Mouse (Mus musculus): ENCODE measurements at regions not wholly inside any gene's neighbourhood (a gene's known extent, or its start where the extent isn't known, plus 50 kb on each side); places are given as distances from the start of the nearest gene placed in this dataset.

DNA sequence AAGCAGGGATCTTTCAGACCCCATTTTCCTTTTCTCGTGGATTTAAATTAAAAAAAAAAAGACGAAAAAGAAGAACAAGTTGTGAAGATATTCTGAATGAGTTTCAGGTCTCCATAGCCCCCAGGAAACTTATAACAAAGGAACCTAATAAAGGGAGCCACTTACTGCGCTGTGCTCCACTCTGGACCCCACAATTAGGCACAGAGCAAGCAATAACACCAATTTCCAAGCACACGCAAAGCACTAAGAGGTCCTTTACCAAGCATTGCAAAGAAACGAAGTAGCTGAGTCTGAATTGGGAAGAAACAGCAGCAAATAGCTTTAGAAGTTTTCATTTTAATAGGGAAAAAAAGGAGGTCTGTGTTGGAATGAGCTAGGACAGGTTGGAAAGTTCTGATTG is 345.9 kb downstream of the Cylc2 start:
- no peak overlapping the region for H3ac ChIP-seq (ENCODE audit: control insufficient read depth, insufficient read length)

DNA sequence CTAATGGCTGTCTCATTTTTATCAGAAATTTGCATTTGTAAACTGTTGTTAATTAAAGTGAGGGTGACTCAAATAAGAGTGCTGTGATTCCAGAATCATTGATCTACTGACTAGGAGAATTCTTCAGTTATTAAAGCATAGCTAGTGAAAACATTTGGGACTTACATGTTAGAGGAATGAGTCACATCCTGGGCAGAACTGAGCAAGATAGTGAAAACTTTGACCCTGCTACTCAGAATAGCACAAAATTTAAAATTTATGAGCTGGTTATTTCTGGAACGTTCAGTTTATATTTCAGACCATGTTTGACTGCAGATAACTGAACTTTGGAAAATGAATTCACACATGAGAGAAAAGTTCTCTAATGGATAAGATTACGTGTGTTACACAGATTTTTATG is 360.0 kb downstream of the Cylc2 start:
- H3ac ChIP-seq (ENCODE audit: control insufficient read depth, insufficient read length) = no peak overlapping the region

More for the DNA sequence above, 345.9 kb downstream of the Cylc2 start:
- TF ChIP-seq MYOG (IDR thresholded peaks at IDR 0.05; ENCODE audit: control insufficient read depth in 1 of 3, insufficient read depth in 1 of 3, insufficient read length in 2 of 3, low read depth in 2 of 3) (no peak), SRF (IDR thresholded peaks at IDR 0.05; ENCODE audit: control insufficient read depth, insufficient read length, low read depth) (no peak), E2F4 (IDR thresholded peaks at IDR 0.05; ENCODE audit: insufficient read depth) (no peak), POLR2A (IDR thresholded peaks at IDR 0.05; ENCODE audit: insufficient read length, low read depth) (no peak), TCF3 (IDR thresholded peaks at IDR 0.05; ENCODE audit: insufficient read length, low read depth) (no peak), TCF12 (IDR thresholded peaks at IDR 0.05; ENCODE audit: insufficient read depth, poor library complexity, severe bottlenecking) (no peak)
- H3K36me3 ChIP-seq (ENCODE audit: control insufficient read depth, insufficient read depth) = no peaks in the 10 kb centered on the region
- no peaks in the 10 kb centered on the region for H3K27me3 ChIP-seq (ENCODE audit: control insufficient read depth, insufficient read depth, insufficient read length)
- no peaks in the 10 kb centered on the region for H3K79me2 ChIP-seq (ENCODE audit: control insufficient read depth, insufficient read depth)
- H3K4me3 ChIP-seq = no peak overlapping the region
- H3K4me2 ChIP-seq (ENCODE audit: low read depth) = no peak overlapping the region

GRCm38 (mm10) chr4:51594044-51594443 is 377.6 kb downstream of the Cylc2 start:
- peak; percentile 29 for TF ChIP-seq USF1 (IDR thresholded peaks at IDR 0.05; ENCODE audit: low read depth)
- TF ChIP-seq TCF3 (IDR thresholded peaks at IDR 0.05; ENCODE audit: insufficient read length, low read depth) = no peak
- no peak for TF ChIP-seq MAX (IDR thresholded peaks at IDR 0.05; ENCODE audit: low read depth)
- no peak for TF ChIP-seq MYOG (IDR thresholded peaks at IDR 0.05; ENCODE audit: control insufficient read depth in 1 of 3, insufficient read depth in 1 of 3, insufficient read length in 2 of 3, low read depth in 2 of 3)
- TF ChIP-seq SRF (IDR thresholded peaks at IDR 0.05; ENCODE audit: control insufficient read depth, insufficient read length, low read depth) = no peak
- TF ChIP-seq POLR2AphosphoS2 (IDR thresholded peaks at IDR 0.05; ENCODE audit: insufficient read length, low read depth) = no peak
- TF ChIP-seq REST (IDR thresholded peaks at IDR 0.05; ENCODE audit: insufficient read depth, insufficient read length) = no peak
- peak in 2 of 3 experiments; percentile 3 to 48 for TF ChIP-seq MYOD1 (IDR thresholded peaks at IDR 0.05; ENCODE audit: control insufficient read depth in 1 of 3, insufficient read length in 2 of 3, low read depth in 2 of 3)
- no peak for TF ChIP-seq E2F4 (IDR thresholded peaks at IDR 0.05; ENCODE audit: insufficient read depth)
- no peak for TF ChIP-seq POLR2A (IDR thresholded peaks at IDR 0.05; ENCODE audit: insufficient read length, low read depth)
- TF ChIP-seq CEBPB (IDR thresholded peaks at IDR 0.05; ENCODE audit: insufficient read depth, poor library complexity, severe bottlenecking) = 0 out of 2 replicates have a peak, but pooled peaks have one; percentile 29
- TF ChIP-seq TCF12 (IDR thresholded peaks at IDR 0.05; ENCODE audit: insufficient read depth, poor library complexity, severe bottlenecking) = peak; percentile 40
- no peak overlapping the region for H3ac ChIP-seq (ENCODE audit: control insufficient read depth, insufficient read length)
- no peak overlapping the region for H3K4me3 ChIP-seq
- no peaks in the 10 kb centered on the region for H3K79me2 ChIP-seq (ENCODE audit: control insufficient read depth, insufficient read depth)
- no peaks in the 10 kb centered on the region for H3K36me3 ChIP-seq (ENCODE audit: control insufficient read depth, insufficient read depth)
- peak overlapping the region; percentile 16 for H3K4me2 ChIP-seq (ENCODE audit: low read depth)
- no peaks in the 10 kb centered on the region for H3K27me3 ChIP-seq (ENCODE audit: control insufficient read depth, insufficient read depth, insufficient read length)

More for the DNA sequence above, 360.0 kb downstream of the Cylc2 start:
- Histone ChIP-seq H3K4me3 (no peak overlapping the region), H3K36me3 (ENCODE audit: control insufficient read depth, insufficient read depth) (no peaks in the 10 kb centered on the region), H3K79me2 (ENCODE audit: control insufficient read depth, insufficient read depth) (no peaks in the 10 kb centered on the region), H3K4me2 (ENCODE audit: low read depth) (peak overlapping the region; percentile 12), H3K27me3 (ENCODE audit: control insufficient read depth, insufficient read depth, insufficient read length) (no peaks in the 10 kb centered on the region)
- TF ChIP-seq MYOD1 (IDR thresholded peaks at IDR 0.05; ENCODE audit: control insufficient read depth in 1 of 3, insufficient read length in 2 of 3, low read depth in 2 of 3) (no peak), CEBPB (IDR thresholded peaks at IDR 0.05; ENCODE audit: insufficient read depth, poor library complexity, severe bottlenecking) (no peak), SRF (IDR thresholded peaks at IDR 0.05; ENCODE audit: control insufficient read depth, insufficient read length, low read depth) (no peak), USF1 (IDR thresholded peaks at IDR 0.05; ENCODE audit: low read depth) (no peak), POLR2AphosphoS2 (IDR thresholded peaks at IDR 0.05; ENCODE audit: insufficient read length, low read depth) (no peak), TCF3 (IDR thresholded peaks at IDR 0.05; ENCODE audit: insufficient read length, low read depth) (no peak), POLR2A (IDR thresholded peaks at IDR 0.05; ENCODE audit: insufficient read length, low read depth) (no peak), MAX (IDR thresholded peaks at IDR 0.05; ENCODE audit: low read depth) (no peak), MYOG (IDR thresholded peaks at IDR 0.05; ENCODE audit: control insufficient read depth in 1 of 3, insufficient read depth in 1 of 3, insufficient read length in 2 of 3, low read depth in 2 of 3) (no peak), REST (IDR thresholded peaks at IDR 0.05; ENCODE audit: insufficient read depth, insufficient read length) (no peak), TCF12 (IDR thresholded peaks at IDR 0.05; ENCODE audit: insufficient read depth, poor library complexity, severe bottlenecking) (no peak), E2F4 (IDR thresholded peaks at IDR 0.05; ENCODE audit: insufficient read depth) (no peak)

DNA sequence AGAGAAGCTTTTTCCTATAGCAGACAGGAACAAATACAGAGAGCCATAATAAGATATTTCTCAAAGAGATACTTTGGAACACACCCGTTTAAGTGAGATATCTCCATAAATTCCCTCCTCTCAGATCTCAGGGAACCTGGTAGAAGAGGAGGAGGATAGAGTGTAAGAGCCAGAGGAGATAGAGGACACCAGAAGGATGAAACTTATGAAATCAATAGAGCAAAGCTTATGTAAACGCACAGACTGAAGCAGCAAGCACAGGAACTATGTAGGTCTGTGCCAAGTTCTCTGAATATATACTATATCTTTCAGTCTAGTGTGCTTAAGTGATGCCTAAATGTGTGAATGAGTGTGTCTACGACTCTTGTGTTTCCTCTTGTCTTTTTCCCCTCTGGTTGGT is 381.4 kb downstream of the Cylc2 start:
- TF ChIP-seq POLR2A (IDR thresholded peaks at IDR 0.05; ENCODE audit: insufficient read length, low read depth) (no peak), SRF (IDR thresholded peaks at IDR 0.05; ENCODE audit: control insufficient read depth, insufficient read length, low read depth) (no peak), TCF3 (IDR thresholded peaks at IDR 0.05; ENCODE audit: insufficient read length, low read depth) (no peak), TCF12 (IDR thresholded peaks at IDR 0.05; ENCODE audit: insufficient read depth, poor library complexity, severe bottlenecking) (no peak), CEBPB (IDR thresholded peaks at IDR 0.05; ENCODE audit: insufficient read depth, poor library complexity, severe bottlenecking) (no peak), REST (IDR thresholded peaks at IDR 0.05; ENCODE audit: insufficient read depth, insufficient read length) (no peak), E2F4 (IDR thresholded peaks at IDR 0.05; ENCODE audit: insufficient read depth) (no peak), MYOG (IDR thresholded peaks at IDR 0.05; ENCODE audit: control insufficient read depth in 1 of 3, insufficient read depth in 1 of 3, insufficient read length in 2 of 3, low read depth in 2 of 3) (no peak), MYOD1 (IDR thresholded peaks at IDR 0.05; ENCODE audit: control insufficient read depth in 1 of 3, insufficient read length in 2 of 3, low read depth in 2 of 3) (no peak), USF1 (IDR thresholded peaks at IDR 0.05; ENCODE audit: low read depth) (no peak)
- Histone ChIP-seq H3K4me2 (ENCODE audit: low read depth) (no peak overlapping the region), H3K27me3 (ENCODE audit: control insufficient read depth, insufficient read depth, insufficient read length) (no peaks in the 10 kb centered on the region), H3K79me2 (ENCODE audit: control insufficient read depth, insufficient read depth) (no peaks in the 10 kb centered on the region), H3ac (ENCODE audit: control insufficient read depth, insufficient read length) (no peak overlapping the region), H3K36me3 (ENCODE audit: control insufficient read depth, insufficient read depth) (no peaks in the 10 kb centered on the region), H3K4me3 (no peak overlapping the region)

Measured in myocyte (in vitro differentiated cells).